Mouse (Mus musculus) monocyte, adult 5-6 weeks (primary cell): ENCODE data around the gene Tfb1m. TPM values are rescaled to one million over a fixed set of nuclear protein-coding genes. Genes with fewer than 3 reads are reported as not detected.

ENCODE experiments used
- ATAC-seq: fragments of 153-309, 156-312 bp; replicated peaks from 2 replicates; pipeline ENCODE4 v1.8.0; 2017; ENCODE audit warnings: mild to moderate bottlenecking; ENCODE audit not compliant: low TSS enrichment, insufficient number of reproducible peaks, severe bottlenecking, poor library complexity, low FRiP score
- total RNA-seq: library from RNA; stranded (forward); fragments of 200-1000, 200-491, 200-594 nt; gene quantifications from 3 replicates; pipeline ENCODE4 v1.2.3, GENCODE M21; 2017

Tfb1m gene
- total RNA-seq, 1 experiment from 2014 or later: 5.2 TPM

- no peak for ATAC-seq
These were observed 74.5 kb downstream of the Tfb1m start for GRCm38 (mm10) chr17:3483091-3483490.

- ATAC-seq: no peak
These were observed 75.7 kb downstream of the Tfb1m start for GRCm38 (mm10) chr17:3481576-3482575.

GRCm38 (mm10) chr17:3476546-3476945, 81.0 kb downstream of the Tfb1m start:
- ATAC-seq: no peak

- ATAC-seq: no peak
These were observed 85.6 kb downstream of the Tfb1m start for GRCm38 (mm10) chr17:3472018-3472417.

Other genes with a start within 250 kb of the Tfb1m start
- 128 to 196 TPM (median 161 TPM) in 3 replicates for gene Tiam2, start 231.2 kb downstream of the Tfb1m start, total RNA-seq
- 7.5 to 19.8 TPM (median 9.0 TPM) in 3 replicates for gene Cldn20, start 25.2 kb downstream of the Tfb1m start, total RNA-seq
- gene Nox3, start 138.5 kb upstream of the Tfb1m start, total RNA-seq: not detected in 3 replicates